Comparison of ENCODE assay signal across 16 mouse cellular contexts in genomic region chr11:79580660-79581059, GRCm38 (mm10). TPM values are rescaled to one million over a fixed set of nuclear protein-coding genes. Genes with fewer than 3 reads are reported as not detected.
A peak's percentile ranks its signal among the peaks of the same experiment; 100 is the strongest.
DNase-seq lines count a peak whose midpoint lies in the region; ATAC-seq and TF ChIP-seq lines count a peak whose summit lies in the region.
"Had no signal": no experiment of that assay in that cellular context is flagged by ENCODE, and none has a peak within 500 bp of the region (broad histone marks: within the 10 kb centered on the region; RNA-seq: fewer than 3 reads in every experiment).

No protein-coding gene starts in this region.

- no peaks in the 10 kb centered on the region for H3K9me3 ChIP-seq in hindbrain, postnatal 0 days (ENCODE audit: low read length)
- H3K9me3 ChIP-seq in hindbrain, embryonic 12.5 days (replicated peaks): no peaks in the 10 kb centered on the region
- no peaks in the 10 kb centered on the region for H3K9me3 ChIP-seq in liver, postnatal 0 days (ENCODE audit: low read length)
- no peaks in the 10 kb centered on the region for H3K9me3 ChIP-seq in liver, embryonic 12.5 days (replicated peaks)
- H3K9me3 ChIP-seq: hindbrain, embryonic 13.5 days; midbrain, embryonic 15.5 days; neural tube, embryonic 12.5 days had no signal

- no peaks in the 10 kb centered on the region for H3K4me1 ChIP-seq in hindbrain, postnatal 0 days (ENCODE audit: insufficient read depth, low read length)
- H3K4me1 ChIP-seq in hindbrain, embryonic 12.5 days: 0 out of 2 replicates have a peak, but pooled peaks cover 3% of the 10 kb centered on the region
- H3K4me1 ChIP-seq in liver, postnatal 0 days (ENCODE audit: insufficient read depth): no peaks in the 10 kb centered on the region
- H3K4me1 ChIP-seq in liver, embryonic 12.5 days: peaks cover 15% of the 10 kb centered on the region
- H3K4me1 ChIP-seq in embryonic fibroblast, embryonic 13.5 days (ENCODE audit: control insufficient read depth, insufficient read depth, low read length): peaks cover 7% of the 10 kb centered on the region
- H3K4me1 ChIP-seq: hindbrain, embryonic 13.5 days; midbrain, embryonic 15.5 days; neural tube, embryonic 12.5 days had no signal

- H3K27me3 ChIP-seq in hindbrain, postnatal 0 days (ENCODE audit: insufficient read depth, low read length): no peaks in the 10 kb centered on the region
- H3K27me3 ChIP-seq in hindbrain, embryonic 12.5 days: no peaks in the 10 kb centered on the region
- no peaks in the 10 kb centered on the region for H3K27me3 ChIP-seq in liver, postnatal 0 days (ENCODE audit: insufficient read depth, low read length)
- 0 out of 2 replicates have a peak, but pooled peaks cover 3% of the 10 kb centered on the region for H3K27me3 ChIP-seq in liver, embryonic 12.5 days (replicated peaks)
- H3K27me3 ChIP-seq: hindbrain, embryonic 13.5 days; midbrain, embryonic 15.5 days; neural tube, embryonic 12.5 days had no signal

- peaks cover 15% of the 10 kb centered on the region; the same call in 1 of the 2 replicates for H3K36me3 ChIP-seq in hindbrain, postnatal 0 days (ENCODE audit: insufficient read depth, low read length)
- H3K36me3 ChIP-seq in hindbrain, embryonic 12.5 days: peaks cover 19% of the 10 kb centered on the region
- H3K36me3 ChIP-seq in liver, postnatal 0 days (replicated peaks; ENCODE audit: insufficient read depth, low read length): peaks cover 10% of the 10 kb centered on the region
- peaks cover 9% of the 10 kb centered on the region for H3K36me3 ChIP-seq in liver, embryonic 12.5 days

- DNase-seq in adrenal gland, postnatal 10 days: peak; percentile 35
- no peak for DNase-seq in adrenal gland, postnatal 36 days
- no peak for DNase-seq in hindbrain, postnatal 0 days (ENCODE audit: low spot score)
- no peak for DNase-seq in liver, postnatal 0 days
- DNase-seq: cerebellum, adult 11 months; gastrocnemius, postnatal 36 days; lung, postnatal 36 days had no signal

- TF ChIP-seq CTCF in hindbrain, postnatal 0 days (IDR thresholded peaks at IDR 0.05; ENCODE audit: low read depth): peak; percentile 39
- peak; percentile 54 for TF ChIP-seq CTCF in liver, postnatal 0 days (IDR thresholded peaks at IDR 0.05; ENCODE audit: low read depth)
- peak; percentile 34; the same call in 1 of the 2 replicates for TF ChIP-seq CTCF in embryonic fibroblast, embryonic 13.5 days (IDR thresholded peaks at IDR 0.05; ENCODE audit: borderline replicate concordance, insufficient read depth, low read length)

- no peak overlapping the region for H3K27ac ChIP-seq in hindbrain, postnatal 0 days
- H3K27ac ChIP-seq in hindbrain, embryonic 12.5 days: no peak overlapping the region
- H3K27ac ChIP-seq in liver, postnatal 0 days (ENCODE audit: low read depth): no peak overlapping the region
- H3K27ac ChIP-seq in liver, embryonic 12.5 days: no peak overlapping the region
- no peak overlapping the region for H3K27ac ChIP-seq in embryonic fibroblast, embryonic 13.5 days (ENCODE audit: insufficient read depth, low read length)
- H3K27ac ChIP-seq: hindbrain, embryonic 13.5 days; midbrain, embryonic 15.5 days; neural tube, embryonic 12.5 days had no signal

- 43% methylated on average over 4 of the region's 4 CpGs for WGBS in hindbrain, postnatal 0 days
- 45% methylated on average over 4 of the region's 4 CpGs for WGBS in hindbrain, embryonic 12.5 days
- 53% methylated on average over 4 of the region's 4 CpGs for WGBS in liver, postnatal 0 days (ENCODE audit: insufficient replicate concordance)
- WGBS in liver, embryonic 12.5 days (ENCODE audit: insufficient replicate concordance): 46% methylated on average over 4 of the region's 4 CpGs

- no peak overlapping the region for H3K9ac ChIP-seq in hindbrain, postnatal 0 days (replicated peaks; ENCODE audit: low read length)
- no peak overlapping the region for H3K9ac ChIP-seq in hindbrain, embryonic 12.5 days
- no peak overlapping the region for H3K9ac ChIP-seq in liver, postnatal 0 days (replicated peaks)
- H3K9ac ChIP-seq in liver, embryonic 12.5 days: no peak overlapping the region
- H3K9ac ChIP-seq: hindbrain, embryonic 13.5 days; midbrain, embryonic 15.5 days; neural tube, embryonic 12.5 days had no signal

- H3K4me2 ChIP-seq in hindbrain, postnatal 0 days (ENCODE audit: low read depth, low read length): no peak overlapping the region
- H3K4me2 ChIP-seq in hindbrain, embryonic 12.5 days (replicated peaks): no peak overlapping the region
- H3K4me2 ChIP-seq in liver, postnatal 0 days (ENCODE audit: low read depth, low read length): no peak overlapping the region
- H3K4me2 ChIP-seq in liver, embryonic 12.5 days: no peak overlapping the region
- H3K4me2 ChIP-seq: hindbrain, embryonic 13.5 days; midbrain, embryonic 15.5 days; neural tube, embryonic 12.5 days had no signal

- TF ChIP-seq EP300 in liver, postnatal 0 days (IDR thresholded peaks at IDR 0.05; ENCODE audit: low read depth): no peak

- TF ChIP-seq POLR2A in embryonic fibroblast, embryonic 13.5 days (IDR thresholded peaks at IDR 0.05; ENCODE audit: low read depth, low read length): no peak

- ATAC-seq in hindbrain, postnatal 0 days: no peak
- no peak for ATAC-seq in hindbrain, embryonic 12.5 days (ENCODE audit: low FRiP score)
- ATAC-seq in liver, postnatal 0 days: peak; percentile 64
- no peak for ATAC-seq in liver, embryonic 12.5 days
- ATAC-seq in megakaryocyte, adult 5-6 weeks (ENCODE audit: poor library complexity, severe bottlenecking): no peak
- ATAC-seq: midbrain, embryonic 15.5 days had no signal

- H3K4me3 ChIP-seq in hindbrain, postnatal 0 days (ENCODE audit: low read length): no peak overlapping the region
- H3K4me3 ChIP-seq in hindbrain, embryonic 12.5 days: no peak overlapping the region
- H3K4me3 ChIP-seq in liver, postnatal 0 days (ENCODE audit: low read depth, low read length): no peak overlapping the region
- H3K4me3 ChIP-seq in liver, embryonic 12.5 days: no peak overlapping the region
- H3K4me3 ChIP-seq in embryonic fibroblast, embryonic 13.5 days (ENCODE audit: insufficient read depth, low read length): no peak overlapping the region
- H3K4me3 ChIP-seq: erythroblast, embryonic 14.5 days; hindbrain, embryonic 13.5 days; midbrain, embryonic 15.5 days; neural tube, embryonic 12.5 days had no signal

RNA-seq across cellular contexts. Expression of gene Rab11fip4, which starts 10.4 kb away (rescaled TPM):
- 1 to 10 TPM; 5.1 to 5.9 TPM for total RNA-seq in adrenal gland, postnatal 10 days (2021)
- total RNA-seq in adrenal gland, postnatal 36 days (2021): 1 to 10 TPM; 2.4 to 2.7 TPM
- 66.4 and 69.3 TPM in 2 replicates for total RNA-seq in hindbrain, postnatal 0 days (2014; rRNA removed)
- 17.3 and 17.4 TPM in 2 replicates for polyA plus RNA-seq in hindbrain, postnatal 0 days (2015; fragmentation: Nextera tagmentation; extraction: Ambion mirVana)
- 28.3 and 28.5 TPM in 2 replicates for polyA plus RNA-seq in hindbrain, embryonic 12.5 days (2016; fragmentation: Nextera tagmentation; extraction: Ambion mirVana)
- 1.1 and 1.2 TPM in 2 replicates for polyA plus RNA-seq in liver, postnatal 0 days (2015; fragmentation: Nextera tagmentation; extraction: Ambion mirVana)
- 1.1 and 1.5 TPM in 2 replicates for polyA plus RNA-seq in liver, embryonic 12.5 days (2016; fragmentation: Nextera tagmentation; extraction: Ambion mirVana)
- 0.25 and 0.50 TPM in 2 replicates for polyA plus RNA-seq in embryonic fibroblast, embryonic 13.5 days (2011; ENCODE audit: insufficient read length, low read depth, missing spikeins)
- 3.7 and 4.9 TPM in 2 replicates for total RNA-seq in megakaryocyte, adult 5-6 weeks (2015)
- total RNA-seq in megakaryocyte, adult 5-6 weeks (2017): 13.3 and 17.8 TPM in 2 replicates
- polyA plus RNA-seq: erythroblast, embryonic 14.5 days had no signal

RNA-seq across cellular contexts. Expression of gene Evi2a, which starts 50.3 kb away (rescaled TPM):
- total RNA-seq in adrenal gland, postnatal 10 days (2021): 1 to 10 TPM; 2.3 to 3.0 TPM
- total RNA-seq in adrenal gland, postnatal 36 days (2021): 1 to 10 TPM; 2.3 to 2.5 TPM
- 2.3 and 3.0 TPM in 2 replicates for total RNA-seq in hindbrain, postnatal 0 days (2014; rRNA removed)
- polyA plus RNA-seq in hindbrain, postnatal 0 days (2015; fragmentation: Nextera tagmentation; extraction: Ambion mirVana): 4.5 and 5.9 TPM in 2 replicates
- polyA plus RNA-seq in hindbrain, embryonic 12.5 days (2016; fragmentation: Nextera tagmentation; extraction: Ambion mirVana): 3.1 and 4.6 TPM in 2 replicates
- polyA plus RNA-seq in liver, postnatal 0 days (2015; fragmentation: Nextera tagmentation; extraction: Ambion mirVana): 6.7 and 7.2 TPM in 2 replicates
- polyA plus RNA-seq in liver, embryonic 12.5 days (2016; fragmentation: Nextera tagmentation; extraction: Ambion mirVana): 3.4 and 4.2 TPM in 2 replicates
- 3.3 and 4.2 TPM in 2 replicates for polyA plus RNA-seq in embryonic fibroblast, embryonic 13.5 days (2011; ENCODE audit: insufficient read length, low read depth, missing spikeins)
- total RNA-seq in megakaryocyte, adult 5-6 weeks (2015): 248 and 296 TPM in 2 replicates
- 242 and 257 TPM in 2 replicates for total RNA-seq in megakaryocyte, adult 5-6 weeks (2017)

RNA-seq across cellular contexts. Expression of gene Evi2, which starts 50.3 kb away (rescaled TPM):
- total RNA-seq in adrenal gland, postnatal 10 days (2021): under 1 TPM; 0.18 to 0.27 TPM
- total RNA-seq in adrenal gland, postnatal 36 days (2021): under 1 TPM; 0.10 TPM
- 0.11 and 0.16 TPM in 2 replicates for total RNA-seq in hindbrain, postnatal 0 days (2014; rRNA removed)
- 0.21 and 0.54 TPM in 2 replicates for polyA plus RNA-seq in hindbrain, postnatal 0 days (2015; fragmentation: Nextera tagmentation; extraction: Ambion mirVana)
- polyA plus RNA-seq in hindbrain, embryonic 12.5 days (2016; fragmentation: Nextera tagmentation; extraction: Ambion mirVana): 1.2 TPM in 2 replicates
- polyA plus RNA-seq in liver, postnatal 0 days (2015; fragmentation: Nextera tagmentation; extraction: Ambion mirVana): 0.76 and 0.99 TPM in 2 replicates
- polyA plus RNA-seq in liver, embryonic 12.5 days (2016; fragmentation: Nextera tagmentation; extraction: Ambion mirVana): 0.66 and 0.77 TPM in 2 replicates
- polyA plus RNA-seq in embryonic fibroblast, embryonic 13.5 days (2011; ENCODE audit: insufficient read length, low read depth, missing spikeins): not detected in 2 replicates
- total RNA-seq in megakaryocyte, adult 5-6 weeks (2015): 115 and 116 TPM in 2 replicates
- total RNA-seq in megakaryocyte, adult 5-6 weeks (2017): 21.3 and 21.8 TPM in 2 replicates

RNA-seq across cellular contexts. Expression of gene Evi2b, which starts 57.1 kb away (rescaled TPM):
- total RNA-seq in adrenal gland, postnatal 10 days (2021): 1 to 10 TPM; 3.6 to 3.7 TPM
- total RNA-seq in adrenal gland, postnatal 36 days (2021): 1 to 10 TPM in 1 of 2 experiments, under 1 TPM in 1; 0.66 to 1.3 TPM
- not detected in 2 replicates for total RNA-seq in hindbrain, postnatal 0 days (2014; rRNA removed)
- polyA plus RNA-seq in hindbrain, postnatal 0 days (2015; fragmentation: Nextera tagmentation; extraction: Ambion mirVana): 0.25 and 0.52 TPM in 2 replicates
- polyA plus RNA-seq in hindbrain, embryonic 12.5 days (2016; fragmentation: Nextera tagmentation; extraction: Ambion mirVana): 0.18 and 0.63 TPM in 2 replicates
- polyA plus RNA-seq in liver, postnatal 0 days (2015; fragmentation: Nextera tagmentation; extraction: Ambion mirVana): 7.7 and 7.9 TPM in 2 replicates
- polyA plus RNA-seq in liver, embryonic 12.5 days (2016; fragmentation: Nextera tagmentation; extraction: Ambion mirVana): 4.3 and 4.6 TPM in 2 replicates
- polyA plus RNA-seq in embryonic fibroblast, embryonic 13.5 days (2011; ENCODE audit: insufficient read length, low read depth, missing spikeins): 0.43 and 1.4 TPM in 2 replicates
- total RNA-seq in megakaryocyte, adult 5-6 weeks (2015): 1,009 and 1,045 TPM in 2 replicates
- 207 and 252 TPM in 2 replicates for total RNA-seq in megakaryocyte, adult 5-6 weeks (2017)
- total RNA-seq: ES-E14 had no signal
- polyA plus RNA-seq: erythroblast, embryonic 14.5 days; hindbrain, embryonic 13.5 days; midbrain, embryonic 15.5 days; neural tube, embryonic 12.5 days had no signal
